12 mouse cellular contexts compared by ENCODE assay signal in the genomic region with DNA sequence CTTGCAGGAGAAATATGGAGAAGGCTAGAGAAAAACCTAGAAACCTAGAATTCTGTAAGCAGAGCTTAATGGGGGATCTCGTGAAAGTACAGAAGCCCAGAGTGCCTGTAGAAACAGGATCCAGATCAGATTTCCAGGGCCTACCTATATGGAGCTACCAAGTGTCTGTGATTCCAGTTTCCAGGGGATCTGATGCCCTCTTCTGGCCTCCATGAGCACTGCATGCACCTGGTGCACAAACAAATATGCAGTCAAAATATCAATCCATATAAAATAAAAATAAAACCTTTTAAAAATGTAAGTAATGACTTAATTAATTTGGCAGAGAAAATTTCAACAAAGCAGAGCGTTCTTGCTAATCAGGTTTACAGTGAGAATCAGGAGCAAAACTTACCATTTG. TPM values are rescaled to one million over a fixed set of nuclear protein-coding genes. Genes with fewer than 3 reads are reported as not detected.
DNase-seq lines count a peak whose midpoint lies in the region; TF ChIP-seq lines count a peak whose summit lies in the region.
"Had no signal": no experiment of that assay in that cellular context is flagged by ENCODE, and none has a peak within 500 bp of the region (broad histone marks: within the 10 kb centered on the region; RNA-seq: fewer than 3 reads in every experiment).

No protein-coding gene starts in this region.

- TF ChIP-seq POLR2A in lung, adult 2 months (IDR thresholded peaks at IDR 0.05; ENCODE audit: borderline replicate concordance, extremely low read depth, low read depth, low read length), result no peak

- no peak overlapping the region for H3K4me3 ChIP-seq in lung, adult 2 months (replicated peaks; ENCODE audit: extremely low read depth, low read depth, low read length)
- H3K4me3 ChIP-seq: erythroblast, embryonic 14.5 days; limb, embryonic 15.5 days had no signal

- no peaks in the 10 kb centered on the region for H3K4me1 ChIP-seq in lung, adult 2 months (ENCODE audit: control insufficient read depth, insufficient read depth, low read length)
- H3K4me1 ChIP-seq: limb, embryonic 15.5 days had no signal

- DNase-seq in gastrocnemius, postnatal 10 days, result peak; percentile 14
- DNase-seq in gastrocnemius, postnatal 14 days, result no peak
- no peak for DNase-seq in lung, adult 2 months
- DNase-seq in lung, postnatal 4 days, result no peak
- peak; percentile 36 for DNase-seq in MN1 (ENCODE audit: low spot score)
- peak; percentile 62 to 64 for DNase-seq in kidney, postnatal 4 days
- no peak for DNase-seq in T-cell, adult 2 months (ENCODE audit: low spot score)
- DNase-seq in cerebellum, adult 18-20 months, result no peak

- intact Hi-C loops in gastrocnemius, postnatal 14 days (cut with DNase I; ENCODE audit: low total_unique reads), result loop anchor here (10.0 kb wide), 1 partner anchor 107 kb away; no protein-coding TSS in a partner anchor

- 0 out of 2 replicates have a peak, but pooled peaks have one; percentile 21 for TF ChIP-seq CTCF in lung, adult 2 months (IDR thresholded peaks at IDR 0.05; ENCODE audit: insufficient read depth, low read length)

- WGBS in lung, adult 2 months, result 55% methylated on average over 2 of the region's 2 CpGs

RNA-seq across cellular contexts. Expression of a gene that starts 1.9 kb away (rescaled TPM):
- not detected for total RNA-seq in gastrocnemius, postnatal 10 days (2021)
- not detected for total RNA-seq in gastrocnemius, postnatal 14 days (2021)
- polyA plus RNA-seq in lung, adult 2 months (2012; rRNA removed), result not detected in 2 replicates
- total RNA-seq: heart, postnatal 14 days; neutrophil, adult 5-6 weeks had no signal
- polyA plus RNA-seq: erythroblast, embryonic 14.5 days; limb, embryonic 15.5 days had no signal

RNA-seq across cellular contexts. Expression of a gene that starts 7.7 kb away (rescaled TPM):
- total RNA-seq in gastrocnemius, postnatal 10 days (2021), result 10 to 100 TPM; 17.1 to 19.8 TPM
- total RNA-seq in gastrocnemius, postnatal 14 days (2021), result 10 to 100 TPM; 14.6 to 15.2 TPM
- 9.5 and 12.0 TPM in 2 replicates for polyA plus RNA-seq in lung, adult 2 months (2012; rRNA removed)

RNA-seq across cellular contexts. Expression of a gene that starts 23.5 kb away (rescaled TPM):
- total RNA-seq in gastrocnemius, postnatal 10 days (2021), result under 1 TPM; 0.18 to 0.19 TPM
- total RNA-seq in gastrocnemius, postnatal 14 days (2021), result under 1 TPM; 0.07 to 0.14 TPM
- polyA plus RNA-seq in lung, adult 2 months (2012; rRNA removed), result 0.25 TPM in 1 of 2 replicates, not detected in the other
- total RNA-seq: neutrophil, adult 5-6 weeks had no signal
- polyA plus RNA-seq: erythroblast, embryonic 14.5 days had no signal

RNA-seq across cellular contexts. Expression of a gene that starts 44.2 kb away (rescaled TPM):
- 10 to 100 TPM; 11.4 to 14.5 TPM for total RNA-seq in gastrocnemius, postnatal 10 days (2021)
- total RNA-seq in gastrocnemius, postnatal 14 days (2021), result 10 to 100 TPM; 16.1 to 20.3 TPM
- 64.5 and 74.9 TPM in 2 replicates for polyA plus RNA-seq in lung, adult 2 months (2012; rRNA removed)
- total RNA-seq: neutrophil, adult 5-6 weeks had no signal
- polyA plus RNA-seq: erythroblast, embryonic 14.5 days had no signal

Comparison
In these comparisons a context has a peak if more than half of its experiments do, and no peak if none do; other contexts are left out.
1. DNase-seq: peak in gastrocnemius, postnatal 10 days (single experiment), MN1 (single experiment) and kidney, postnatal 4 days (2 of 2); none in gastrocnemius, postnatal 14 days (single experiment), lung, adult 2 months (single experiment), lung, postnatal 4 days (0 of 2), T-cell, adult 2 months (single experiment) and cerebellum, adult 18-20 months (0 of 2).